Mouse (Mus musculus): ENCODE results near the gene Prkce.

DNA sequence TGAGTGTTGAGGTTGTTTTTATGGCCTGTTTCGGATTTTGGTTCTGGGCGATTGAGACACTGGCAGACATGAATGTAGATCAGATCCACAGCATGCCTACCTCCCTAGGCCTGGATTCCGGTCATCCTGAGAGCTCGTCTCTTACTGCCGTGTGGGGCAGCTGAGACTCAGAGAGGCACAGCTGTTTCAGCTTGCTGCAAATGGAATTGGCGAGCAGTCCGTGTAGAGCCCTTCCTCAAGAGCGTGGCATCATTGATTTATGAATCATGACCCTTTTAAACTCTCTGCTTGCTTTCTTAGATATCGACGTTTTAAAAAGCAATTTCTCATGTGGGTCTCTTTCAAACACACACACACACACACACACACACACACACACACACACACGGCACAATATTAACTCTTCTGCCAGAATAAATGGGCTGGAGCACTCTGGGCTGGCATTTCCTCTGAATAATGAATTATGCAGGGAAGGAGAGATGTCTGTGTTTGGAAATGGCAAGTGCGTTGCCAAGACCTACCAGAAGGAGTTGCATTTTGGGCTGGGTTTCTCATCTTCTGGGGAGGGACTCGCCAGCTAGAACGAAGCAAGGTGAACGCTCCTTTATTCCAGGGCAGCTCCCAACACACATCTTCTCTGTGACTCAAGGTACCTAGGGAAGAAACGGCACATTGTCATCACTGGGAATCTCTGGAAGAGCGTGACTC is 137.5 kb downstream of the Prkce start:
- TF ChIP-seq CTCF (IDR thresholded peaks at IDR 0.05; ENCODE audit: low read depth), result no peak
- TF ChIP-seq EP300 (IDR thresholded peaks at IDR 0.05; ENCODE audit: low read depth), result no peak
